Mouse (Mus musculus): ENCODE results near the gene Prss16.
A peak's percentile ranks its signal among the peaks of the same experiment; 100 is the strongest.

Gene Prss16

DNA sequence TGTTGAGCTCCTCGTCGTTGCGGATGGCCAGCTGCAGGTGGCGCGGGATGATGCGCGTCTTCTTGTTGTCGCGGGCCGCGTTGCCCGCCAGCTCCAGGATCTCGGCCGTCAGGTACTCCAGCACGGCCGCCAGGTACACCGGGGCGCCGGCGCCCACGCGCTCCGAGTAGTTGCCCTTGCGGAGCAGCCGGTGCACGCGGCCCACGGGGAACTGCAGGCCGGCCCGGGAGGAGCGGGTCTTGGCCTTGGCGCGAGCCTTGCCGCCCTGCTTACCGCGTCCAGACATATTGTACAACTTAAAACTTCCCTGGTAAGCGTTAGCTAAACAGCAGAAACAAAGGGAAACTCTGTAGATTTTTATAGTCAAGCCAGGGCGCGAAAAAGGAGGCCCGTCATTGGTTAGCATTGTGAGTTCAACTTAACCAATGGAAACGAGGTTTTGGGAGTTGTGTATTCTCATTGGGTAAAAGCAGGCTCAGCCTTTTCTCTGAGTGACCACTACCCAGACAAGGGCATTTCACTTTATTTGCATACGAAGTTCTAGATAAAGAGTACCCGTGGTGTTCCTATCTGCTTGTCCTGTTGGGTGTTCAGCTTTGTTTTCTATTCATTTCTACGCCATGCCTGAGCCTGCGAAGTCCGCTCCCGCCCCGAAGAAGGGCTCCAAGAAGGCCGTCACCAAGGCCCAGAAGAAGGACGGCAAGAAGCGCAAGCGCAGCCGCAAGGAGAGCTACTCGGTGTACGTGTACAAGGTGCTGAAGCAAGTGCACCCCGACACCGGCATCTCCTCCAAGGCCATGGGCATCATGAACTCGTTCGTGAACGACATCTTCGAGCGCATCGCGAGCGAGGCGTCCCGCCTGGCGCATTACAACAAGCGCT is 26.0 kb upstream of the Prss16 start, which contains the start of the genes Hist1h2ah and Hist1h2bk:
Hist1h2ah (minus strand) TSS at position 302 of the 882 bp plus-strand sequence.
Hist1h2bk (plus strand) TSS at position 604 of the 882 bp plus-strand sequence.
- peak; percentile 93 for DNase-seq

GRCm38 (mm10) chr13:22034443-22035266 is 25.1 kb upstream of the Prss16 start:
- DNase-seq = no peak

DNA sequence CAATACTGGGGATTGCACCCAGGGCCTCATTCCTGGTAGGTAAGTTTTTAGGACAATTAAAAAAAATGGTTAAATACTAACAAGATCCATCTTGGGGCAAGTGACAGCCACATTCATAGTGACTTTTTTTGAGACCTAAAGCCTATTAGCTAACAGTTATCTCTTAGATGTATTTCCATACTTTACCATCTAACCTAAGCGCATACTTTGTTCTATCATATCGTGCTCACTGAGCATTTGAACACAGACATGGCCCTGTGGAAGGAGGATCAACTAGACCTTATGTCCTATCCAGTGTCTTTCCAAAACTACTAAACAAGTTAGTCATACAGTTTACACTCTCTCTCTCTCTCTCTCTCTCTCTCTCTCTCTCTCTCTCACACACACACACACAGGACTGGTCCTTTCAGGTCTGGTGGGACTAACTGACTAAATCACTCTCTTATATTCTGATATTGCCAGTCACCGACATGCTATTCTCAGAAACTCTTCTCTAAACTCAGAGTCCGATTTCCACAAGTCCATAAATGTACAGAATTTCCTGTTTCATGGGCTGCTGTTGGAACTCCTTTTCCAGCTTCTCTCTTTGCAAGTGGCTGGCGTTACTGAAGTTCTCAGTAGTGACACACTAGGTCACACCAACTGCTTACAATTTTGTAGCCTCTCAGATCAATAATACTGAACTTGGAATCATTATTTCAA is 24.4 kb upstream of the Prss16 start:
- DNase-seq = no peak

GRCm38 (mm10) chr13:22030493-22030892 is 21.0 kb upstream of the Prss16 start:
- DNase-seq = peak; percentile 53

DNA sequence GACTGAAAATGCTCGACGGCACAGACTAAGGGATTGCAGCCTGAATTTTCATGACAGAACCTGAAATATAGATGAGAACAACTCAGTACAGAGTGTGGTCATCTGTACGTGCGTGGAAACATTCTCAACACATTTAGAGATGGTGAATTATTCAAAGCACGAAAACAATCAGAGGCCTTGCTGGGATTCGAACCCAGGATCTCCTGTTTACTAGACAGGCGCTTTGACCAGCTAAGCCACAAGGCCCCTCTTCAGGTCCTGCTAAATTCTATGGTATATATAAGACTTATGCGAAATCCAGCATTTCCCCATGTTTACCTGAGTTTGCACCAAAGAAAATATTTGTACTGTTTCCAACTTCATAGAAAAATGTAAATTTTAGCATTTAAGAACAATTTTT is 20.4 kb upstream of the Prss16 start:
- DNase-seq = no peak

DNA sequence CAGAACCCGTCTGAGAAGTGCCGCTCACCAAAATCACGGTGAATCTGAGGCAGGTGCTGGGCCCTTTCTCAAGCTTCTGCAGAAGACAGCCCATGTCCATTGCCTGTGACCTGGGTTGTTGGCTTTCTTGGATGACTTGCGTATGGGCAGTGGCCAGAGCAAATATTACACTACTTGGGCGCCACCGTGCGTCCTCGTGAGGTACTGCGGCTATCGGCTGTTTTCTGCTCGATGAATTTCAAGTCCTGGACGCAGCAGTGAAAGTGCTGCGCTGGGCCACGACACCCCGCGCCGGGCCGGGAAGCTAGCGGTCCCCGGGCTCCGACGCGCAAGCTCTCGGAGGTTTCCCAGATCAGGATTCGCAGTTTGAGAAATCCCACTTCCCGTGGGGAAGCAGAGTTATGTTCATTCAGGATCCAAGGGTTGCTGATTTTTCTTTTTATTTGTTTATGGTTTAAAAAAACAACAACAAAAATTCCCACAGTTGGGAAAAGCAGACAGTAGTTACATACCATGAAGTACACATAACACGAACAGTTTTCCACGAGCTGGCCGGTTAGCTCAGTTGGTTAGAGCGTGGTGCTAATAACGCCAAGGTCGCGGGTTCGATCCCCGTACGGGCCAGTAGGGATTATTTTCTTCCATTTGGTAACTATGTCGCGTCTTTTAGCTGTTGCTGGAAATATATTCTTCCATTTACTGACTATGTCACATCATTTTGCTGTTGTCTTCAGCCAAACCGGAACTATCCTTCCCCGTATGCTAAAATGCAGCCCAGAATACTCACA is 19.3 kb upstream of the Prss16 start:
- peak; percentile 98 for DNase-seq

GRCm38 (mm10) chr13:22026058-22027031 is 16.8 kb upstream of the Prss16 start:
- peak; percentile 91 for DNase-seq

- peak; percentile 89 for DNase-seq
These were observed 12.7 kb upstream of the Prss16 start for GRCm38 (mm10) chr13:22022241-22022640.

GRCm38 (mm10) chr13:22021581-22021980 is 12.0 kb upstream of the Prss16 start:
- no peak for DNase-seq

GRCm38 (mm10) chr13:22020901-22021339 is 11.4 kb upstream of the Prss16 start:
- peak; percentile 86 for DNase-seq

DNA sequence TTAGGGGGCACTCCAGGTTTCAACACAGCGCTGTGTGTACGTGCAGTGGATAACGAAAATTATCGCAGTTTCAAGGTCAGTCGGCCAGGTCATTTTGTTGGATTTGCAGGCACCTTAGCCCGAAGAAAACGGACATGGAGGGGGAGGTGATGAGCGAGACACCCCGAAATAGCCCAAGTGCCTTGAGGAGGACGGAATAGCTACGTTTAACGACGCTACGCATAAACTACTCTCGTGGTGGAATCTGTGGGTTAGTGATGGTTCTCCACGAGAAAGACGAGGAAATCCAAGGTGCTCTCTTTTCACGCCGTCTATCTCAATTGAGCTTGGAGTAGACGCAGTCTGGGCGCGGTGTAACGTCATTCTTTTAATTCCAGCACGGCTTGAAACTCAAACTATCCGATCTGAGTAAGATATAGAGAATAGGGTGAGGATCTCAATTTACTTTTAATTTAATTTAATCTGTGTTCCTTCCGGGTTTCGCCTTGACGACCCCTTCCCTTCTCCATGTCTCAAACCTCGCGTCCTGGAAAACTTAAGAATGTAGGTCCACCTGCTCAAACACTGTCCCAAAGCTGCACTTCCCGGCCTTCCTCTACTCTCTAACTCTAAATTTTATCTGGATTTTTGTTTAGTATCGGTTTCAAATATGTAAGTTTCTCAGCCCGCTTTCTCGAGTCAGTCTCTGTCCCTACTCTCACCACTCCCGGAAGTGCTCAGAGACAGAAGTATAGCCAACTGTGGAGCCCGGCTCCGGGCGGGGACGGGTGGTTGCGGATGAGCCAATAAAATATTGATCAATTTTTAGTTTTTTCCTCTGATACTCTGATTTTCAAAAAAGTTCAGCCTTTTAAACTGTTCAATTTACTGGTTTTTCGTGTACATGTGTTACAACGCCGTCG is 10.6 kb upstream of the Prss16 start:
- DNase-seq = no peak

- DNase-seq = peak; percentile 87
These were observed 6.2 kb upstream of the Prss16 start for GRCm38 (mm10) chr13:22015479-22016450.

GRCm38 (mm10) chr13:22014411-22014845 is 4.9 kb upstream of the Prss16 start:
- no peak for DNase-seq

DNA sequence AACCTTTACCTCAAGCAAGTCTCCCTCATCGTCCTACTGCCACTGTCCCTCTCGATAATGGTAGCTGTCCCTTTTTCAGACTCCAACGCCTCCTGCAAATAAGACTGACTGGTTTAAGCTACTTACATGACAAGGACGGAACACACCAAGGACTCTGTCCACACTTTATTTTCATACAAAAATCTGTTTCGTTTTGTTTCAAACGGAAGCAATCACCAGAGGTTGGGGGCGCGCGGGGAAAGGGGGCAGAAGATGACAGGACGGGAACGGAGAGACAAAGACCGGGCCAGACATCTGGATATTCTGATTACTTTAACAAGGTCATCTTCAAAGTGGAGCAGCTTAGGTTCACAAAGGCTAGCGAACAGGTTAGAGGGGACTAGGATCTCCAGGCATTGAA is 4.2 kb upstream of the Prss16 start:
- DNase-seq = no peak

GRCm38 (mm10) chr13:22008707-22009106 is 835 bp downstream of the Prss16 start:
- no peak for DNase-seq

DNA sequence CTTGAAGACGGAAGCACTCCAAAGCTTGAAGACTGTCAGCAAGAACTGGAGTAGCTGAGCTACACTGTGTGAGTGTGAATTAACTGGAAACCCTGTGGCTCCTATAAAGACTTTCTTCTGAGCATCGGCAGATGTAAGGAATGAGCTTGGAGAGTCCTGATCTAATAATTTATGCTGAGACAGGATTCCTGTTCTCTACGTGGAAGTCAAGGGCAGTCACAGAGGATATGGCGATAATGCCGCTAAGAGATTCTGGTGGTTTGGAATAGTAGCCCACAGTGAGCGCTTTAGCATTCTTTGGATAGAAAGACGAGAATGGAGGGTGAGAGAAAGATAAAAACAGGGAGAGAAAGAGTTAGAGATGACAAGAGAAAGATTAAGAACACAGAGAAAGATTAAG is 1.7 kb downstream of the Prss16 start:
- no peak for DNase-seq

GRCm38 (mm10) chr13:22007121-22007510 is 2.4 kb downstream of the Prss16 start:
- DNase-seq = no peak
